Comparison of ENCODE assay signal across 8 mouse cellular contexts in the genomic region with DNA sequence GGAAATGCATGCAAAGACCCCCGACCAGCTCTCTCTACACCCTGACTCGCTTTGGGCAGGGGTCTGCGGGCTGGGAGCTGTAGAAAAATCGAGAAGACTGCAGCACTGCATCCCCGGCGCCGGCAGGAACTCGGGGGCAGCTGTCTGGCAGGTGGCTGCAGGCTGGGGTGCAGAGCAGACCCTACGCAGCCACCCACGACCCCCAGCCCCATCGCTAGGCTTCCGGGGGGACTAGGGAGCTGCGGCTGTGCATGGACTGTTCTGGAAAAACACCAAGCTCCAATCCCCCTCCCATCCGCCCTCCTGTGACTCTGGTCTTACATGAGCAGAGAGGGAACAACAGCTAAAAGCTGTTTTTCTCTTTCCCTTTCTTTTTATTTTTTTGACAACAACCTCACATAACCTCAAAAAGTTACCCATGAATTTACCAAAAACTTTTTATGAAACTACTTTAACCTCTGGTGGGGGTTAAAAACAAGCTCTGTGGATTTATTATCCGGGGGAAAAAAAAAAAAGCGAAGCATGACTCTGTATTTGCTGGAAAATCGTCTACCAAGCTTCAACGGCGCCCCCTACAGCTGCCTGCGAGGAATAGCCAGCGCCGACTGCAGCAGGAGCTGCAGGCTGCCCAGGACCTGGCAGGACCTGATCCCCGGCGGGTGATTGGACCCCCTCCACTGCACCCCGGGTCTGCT. TPM values are rescaled to one million over a fixed set of nuclear protein-coding genes. Genes with fewer than 3 reads are reported as not detected.
DNase-seq lines count a peak whose midpoint lies in the region; ATAC-seq and TF ChIP-seq lines count a peak whose summit lies in the region.

No protein-coding gene starts in this region.

- no peaks in the 10 kb centered on the region for H3K79me2 ChIP-seq in MEL (ENCODE audit: control insufficient read depth, insufficient read depth, low read length, poor library complexity)

- no peaks in the 10 kb centered on the region for H3K27me3 ChIP-seq in MEL (ENCODE audit: control insufficient read depth in 1 of 2, insufficient read depth in 2 of 2, low read length in 2 of 2)
- H3K27me3 ChIP-seq in cerebellum, adult 2 months (ENCODE audit: control insufficient read depth, insufficient read depth, low read length): no peaks in the 10 kb centered on the region
- 0 out of 2 replicates have a peak, but pooled peaks cover 3% of the 10 kb centered on the region for H3K27me3 ChIP-seq in forebrain, postnatal 0 days (ENCODE audit: insufficient read depth, low read length)
- peaks cover 6% of the 10 kb centered on the region for H3K27me3 ChIP-seq in lung, embryonic 15.5 days

- peak overlapping the region; percentile 34 to 49 for H3K4me3 ChIP-seq in MEL (ENCODE audit: control insufficient read depth in 1 of 2, insufficient read depth in 1 of 2, low read depth in 2 of 2, low read length in 2 of 2)
- H3K4me3 ChIP-seq in cerebellum, adult 2 months (replicated peaks; ENCODE audit: insufficient read depth, low read depth, low read length): peak overlapping the region; percentile 50
- H3K4me3 ChIP-seq in forebrain, postnatal 0 days (ENCODE audit: low read depth, low read length): peak overlapping the region; percentile 41
- peak overlapping the region; percentile 41 for H3K4me3 ChIP-seq in lung, embryonic 15.5 days
- H3K4me3 ChIP-seq in olfactory bulb, adult 2 months (ENCODE audit: insufficient read depth, low read depth, low read length): peak overlapping the region; percentile 48

- under 1% methylated on average over 25 of the region's 25 CpGs for WGBS in cerebellum, adult 2 months
- WGBS in forebrain, postnatal 0 days: 2% methylated on average over 25 of the region's 25 CpGs
- under 1% methylated on average over 25 of the region's 25 CpGs for WGBS in lung, embryonic 15.5 days
- WGBS in olfactory bulb, adult 2 months: 2% methylated on average over 25 of the region's 25 CpGs

- H3K9ac ChIP-seq in MEL (ENCODE audit: control insufficient read depth, low read depth, low read length, poor library complexity, severe bottlenecking): peak overlapping the region; percentile 24
- H3K9ac ChIP-seq in forebrain, postnatal 0 days: peak overlapping the region; percentile 51
- peak overlapping the region; percentile 45 for H3K9ac ChIP-seq in lung, embryonic 15.5 days

- no peak for TF ChIP-seq POLR2A in MEL (IDR thresholded peaks at IDR 0.05; ENCODE audit: control insufficient read depth in 1 of 2, insufficient read depth in 1 of 2, low read depth in 1 of 2, low read length in 2 of 2, poor library complexity in 1 of 2)
- TF ChIP-seq POLR2A in cerebellum, adult 2 months (IDR thresholded peaks at IDR 0.05; ENCODE audit: borderline replicate concordance, insufficient read depth, low read length): no peak
- TF ChIP-seq POLR2A in olfactory bulb, adult 2 months (IDR thresholded peaks at IDR 0.05; ENCODE audit: insufficient read depth, low read depth, low read length): no peak

- TF ChIP-seq RAD21 in MEL (IDR thresholded peaks at IDR 0.05; ENCODE audit: low read depth, low read length): peak; percentile 92

- no peaks in the 10 kb centered on the region for H3K9me3 ChIP-seq in MEL (replicated peaks; ENCODE audit: insufficient read depth, low read length)
- no peaks in the 10 kb centered on the region for H3K9me3 ChIP-seq in forebrain, postnatal 0 days (ENCODE audit: low read length)
- H3K9me3 ChIP-seq in lung, embryonic 15.5 days: no peaks in the 10 kb centered on the region

- no peaks in the 10 kb centered on the region; a peak in 1 of 4 replicates for H3K36me3 ChIP-seq in MEL (ENCODE audit: control insufficient read depth in 1 of 2, insufficient read depth in 2 of 2, low read length in 2 of 2)
- no peaks in the 10 kb centered on the region for H3K36me3 ChIP-seq in forebrain, postnatal 0 days (ENCODE audit: insufficient read depth)
- H3K36me3 ChIP-seq in lung, embryonic 15.5 days: no peaks in the 10 kb centered on the region

- ATAC-seq in forebrain, postnatal 0 days: peak; percentile 91
- ATAC-seq in lung, embryonic 15.5 days (ENCODE audit: borderline replicate concordance, extremely low read depth, low FRiP score, low TSS enrichment): peak; percentile 75

- peak overlapping the region; percentile 97 for H3K4me2 ChIP-seq in forebrain, postnatal 0 days (ENCODE audit: low read depth)
- peak overlapping the region; percentile 80 for H3K4me2 ChIP-seq in lung, embryonic 15.5 days

- DNase-seq in MEL (ENCODE audit: low read depth, low spot score): peak; percentile 86
- peak; percentile 76 to 84 for DNase-seq in cerebellum, adult 2 months
- peak; percentile 94 for DNase-seq in forebrain, postnatal 0 days
- DNase-seq in heart, postnatal 4 days: peak; percentile 94
- peak; percentile 54 to 88 for DNase-seq in layer of hippocampus, adult 8-10 months (ENCODE audit: low spot score in 2 of 2)
- DNase-seq in thymus, adult 18-20 months: peak; percentile 57 to 63

- peak; percentile 49 to 89 (median 84) for TF ChIP-seq CTCF in MEL (IDR thresholded peaks at IDR 0.05 in 2 of 3, conservative IDR thresholded peaks at IDR 0.05 in 1 of 3; ENCODE audit: control insufficient read depth in 1 of 3, insufficient read depth in 1 of 3, low read depth in 2 of 3, low read length in 3 of 3, poor library complexity in 1 of 3, severe bottlenecking in 1 of 3)
- TF ChIP-seq CTCF in cerebellum, adult 2 months (IDR thresholded peaks at IDR 0.05; ENCODE audit: borderline replicate concordance, insufficient read depth, low read depth, low read length): peak; percentile 72
- peak; percentile 85 for TF ChIP-seq CTCF in forebrain, postnatal 0 days (IDR thresholded peaks at IDR 0.05; ENCODE audit: low read depth)
- TF ChIP-seq CTCF in olfactory bulb, adult 2 months (IDR thresholded peaks at IDR 0.05; ENCODE audit: insufficient read depth, low read depth, low read length): peak; percentile 85; the same call in 1 of the 2 replicates

- H3K4me1 ChIP-seq in MEL (ENCODE audit: control insufficient read depth in 1 of 2, insufficient read depth in 2 of 2, low read length in 2 of 2): 0 out of 4 replicates have a peak, but pooled peaks cover 0 to 3% of the 10 kb centered on the region in 2 experiments
- no peaks in the 10 kb centered on the region for H3K4me1 ChIP-seq in cerebellum, adult 2 months (ENCODE audit: control insufficient read depth, insufficient read depth, low read length)
- no peaks in the 10 kb centered on the region for H3K4me1 ChIP-seq in forebrain, postnatal 0 days (ENCODE audit: insufficient read depth)
- H3K4me1 ChIP-seq in lung, embryonic 15.5 days: peaks cover 13% of the 10 kb centered on the region
- peaks cover 19% of the 10 kb centered on the region for H3K4me1 ChIP-seq in olfactory bulb, adult 2 months (ENCODE audit: control insufficient read depth, insufficient read depth, low read length)

- TF ChIP-seq EP300 in MEL (IDR thresholded peaks at IDR 0.05; ENCODE audit: low read depth in 1 of 2, low read length in 2 of 2): no peak

- H3K27ac ChIP-seq in MEL (ENCODE audit: control insufficient read depth, low read depth, low read length): no peak overlapping the region
- H3K27ac ChIP-seq in cerebellum, adult 2 months (ENCODE audit: insufficient read depth, low read length): no peak overlapping the region
- no peak overlapping the region for H3K27ac ChIP-seq in forebrain, postnatal 0 days (ENCODE audit: low read depth, low read length)
- peak overlapping the region; percentile 59 for H3K27ac ChIP-seq in lung, embryonic 15.5 days
- H3K27ac ChIP-seq in olfactory bulb, adult 2 months (ENCODE audit: insufficient read depth, low read depth, low read length): peak overlapping the region; percentile 24; the same call in 1 of the 2 replicates

TF ChIP-seq in MEL, 35 proteins besides CTCF, POLR2A, EP300 and RAD21:
- TF ChIP-seq SMC3 (IDR thresholded peaks at IDR 0.05; ENCODE audit: low read depth, low read length): peak; percentile 86
- TF ChIP-seq MEF2A (IDR thresholded peaks at IDR 0.05; ENCODE audit: extremely low read depth, insufficient replicate concordance, low read depth, low read length, poor library complexity, severe bottlenecking): no peak
- peak; percentile 80 for TF ChIP-seq ZC3H11A (IDR thresholded peaks at IDR 0.05; ENCODE audit: low read depth, low read length)
- TF ChIP-seq ZNF384 (IDR thresholded peaks at IDR 0.05; ENCODE audit: low read depth, low read length): peak; percentile 97

RNA-seq across cellular contexts. Expression of a gene that starts 30.4 kb away (rescaled TPM):
- total RNA-seq in MEL (2012; rRNA removed): 1.4 and 2.3 TPM in 2 replicates
- 1 to 10 TPM in 1 of 2 experiments, not detected in 1; 4.1 TPM for polyA plus RNA-seq in MEL (2012; ENCODE audit: insufficient read depth in 1 of 2, insufficient read length in 2 of 2, low read depth in 1 of 2, low replicate concordance in 2 of 2, missing spikeins in 1 of 2)
- polyA plus RNA-seq in cerebellum, adult 2 months (2012; rRNA removed): 0.17 and 0.20 TPM in 2 replicates
- total RNA-seq in forebrain, postnatal 0 days (2014; rRNA removed): under 0.01 and 0.15 TPM in 2 replicates
- polyA plus RNA-seq in forebrain, postnatal 0 days (2015; fragmentation: Nextera tagmentation; extraction: Ambion mirVana): 0.02 TPM in 1 of 2 replicates, not detected in the other
- total RNA-seq in heart, postnatal 4 days (2021): under 1 TPM; 0.10 to 0.18 TPM
- total RNA-seq in layer of hippocampus, adult 8-10 months (2022): 10 to 100 TPM; 17.9 to 27.5 (median 22.9) TPM
- 0.02 and 0.03 TPM in 2 replicates for polyA plus RNA-seq in lung, embryonic 15.5 days (2015; fragmentation: Nextera tagmentation; extraction: Ambion mirVana)
- polyA plus RNA-seq in olfactory bulb, adult 2 months (2012; ENCODE audit: insufficient read depth, insufficient read length, low replicate concordance, missing spikeins): not detected in 2 replicates

Comparison
In these comparisons a context has a peak if more than half of its experiments do, and no peak if none do; other contexts are left out.
1. H3K27ac ChIP-seq: peak in lung, embryonic 15.5 days (single experiment) and olfactory bulb, adult 2 months (single experiment); none in MEL (single experiment), cerebellum, adult 2 months (single experiment) and forebrain, postnatal 0 days (single experiment).
2. Peak in every context shown above with its lines, with median percentiles within 50 percentile points of each other: DNase-seq, H3K4me3 ChIP-seq, H3K9ac ChIP-seq and CTCF ChIP-seq.